Mouse (Mus musculus): ENCODE measurements around the gene Pigs.

DNA sequence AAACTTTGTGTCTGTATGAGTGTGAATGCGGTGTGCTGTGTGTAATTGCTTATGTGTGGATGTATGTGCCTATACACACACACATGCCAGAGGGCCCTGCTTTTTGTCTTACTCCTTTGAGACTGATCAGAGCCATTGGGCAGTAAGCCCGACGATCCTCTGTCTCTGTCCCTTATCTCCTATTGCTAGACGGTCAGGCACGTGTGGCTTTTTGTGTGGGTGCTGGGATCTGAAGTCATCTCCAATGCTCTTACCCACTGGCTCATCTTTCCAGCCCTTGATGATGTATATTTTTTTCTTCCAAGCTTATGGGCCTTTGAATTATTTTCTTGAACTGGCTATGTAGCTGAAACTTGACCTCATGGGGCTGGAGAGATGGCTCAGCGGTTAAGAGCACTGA, 26.7 kb downstream of the Pigs start:
- no peak for TF ChIP-seq POLR2A (IDR thresholded peaks at IDR 0.05; ENCODE audit: low read depth, low read length)
- no peak for TF ChIP-seq CTCF (IDR thresholded peaks at IDR 0.05; ENCODE audit: extremely low read depth, insufficient read length, insufficient replicate concordance, low read depth, low read length)
